Mouse (Mus musculus) stomach, embryonic 16.5 days (tissue): ENCODE measurements around the gene Tjp2. TPM values are rescaled to one million over a fixed set of nuclear protein-coding genes. Genes with fewer than 3 reads are reported as not detected.

Experiments used
- ATAC-seq: fragments of 200-750 bp; cut with Nextera tagmentation; 2 replicates; pipeline ENCODE4 v1.8.0; 2017; ENCODE audit warnings: moderate number of reproducible peaks, moderate TSS enrichment; ENCODE audit not compliant: insufficient read depth, low FRiP score
- H3K27ac ChIP-seq: fragments of 300-500 bp; sonication (generic); 2 replicates; pipeline ENCODE4 v1.5.1; 2014; ENCODE audit warnings: low read length
- H3K27me3 ChIP-seq: fragments of 300-500 bp; sonication (generic); 2 replicates; pipeline ENCODE4 v1.6.1; 2014; ENCODE audit warnings: low read length, control low read depth, mixed read lengths; ENCODE audit not compliant: control insufficient read depth, insufficient read depth
- H3K36me3 ChIP-seq: fragments of 300-500 bp; sonication (generic); 2 replicates; pipeline ENCODE4 v1.6.1; 2014; ENCODE audit warnings: low read length; ENCODE audit not compliant: control insufficient read depth, insufficient read depth
- H3K4me1 ChIP-seq: fragments of 300-500 bp; sonication (generic); 2 replicates; pipeline ENCODE4 v1.6.1; 2014; ENCODE audit warnings: low read length, control low read depth, mixed read lengths; ENCODE audit not compliant: control insufficient read depth, insufficient read depth
- H3K4me2 ChIP-seq: fragments of 300-500 bp; sonication (generic); 2 replicates; pipeline ENCODE4 v1.6.1; 2014; ENCODE audit warnings: low read depth, low read length, mixed read lengths
- H3K4me3 ChIP-seq: fragments of 300-500 bp; sonication (generic); replicated peaks from 2 replicates; pipeline ENCODE4 v1.5.1; 2014; ENCODE audit warnings: mild to moderate bottlenecking, low read length
- H3K9ac ChIP-seq: fragments of 300-500 bp; sonication (generic); 2 replicates; pipeline ENCODE4 v1.6.1; 2014; ENCODE audit warnings: low read length
- H3K9me3 ChIP-seq: fragments of 300-500 bp; sonication (generic); replicated peaks from 2 replicates; pipeline ENCODE4 v1.6.1; 2016; ENCODE audit warnings: low read length, control low read depth; ENCODE audit not compliant: control insufficient read depth
- WGBS: fragments of 180-500 bp; shearing (Covaris S2); extraction: QIAGEN DNeasy Blood & Tissue Kit; methylation state at CpG from one replicate; pipeline ENCODE4 v1.1.7; 2014; 5-methylcytosine and 5-hydroxymethylcytosine counted together
- polyA plus RNA-seq: library from polyadenylated mRNA; unstranded; fragments of >200 nt; fragmentation: Nextera tagmentation; extraction: Ambion mirVana; gene quantifications from 2 replicates; pipeline ENCODE4 v1.2.1, GENCODE M21; 2015

Gene Tjp2
- polyA plus RNA-seq, 1 experiment from 2014 or later, result 30.4 TPM

DNA sequence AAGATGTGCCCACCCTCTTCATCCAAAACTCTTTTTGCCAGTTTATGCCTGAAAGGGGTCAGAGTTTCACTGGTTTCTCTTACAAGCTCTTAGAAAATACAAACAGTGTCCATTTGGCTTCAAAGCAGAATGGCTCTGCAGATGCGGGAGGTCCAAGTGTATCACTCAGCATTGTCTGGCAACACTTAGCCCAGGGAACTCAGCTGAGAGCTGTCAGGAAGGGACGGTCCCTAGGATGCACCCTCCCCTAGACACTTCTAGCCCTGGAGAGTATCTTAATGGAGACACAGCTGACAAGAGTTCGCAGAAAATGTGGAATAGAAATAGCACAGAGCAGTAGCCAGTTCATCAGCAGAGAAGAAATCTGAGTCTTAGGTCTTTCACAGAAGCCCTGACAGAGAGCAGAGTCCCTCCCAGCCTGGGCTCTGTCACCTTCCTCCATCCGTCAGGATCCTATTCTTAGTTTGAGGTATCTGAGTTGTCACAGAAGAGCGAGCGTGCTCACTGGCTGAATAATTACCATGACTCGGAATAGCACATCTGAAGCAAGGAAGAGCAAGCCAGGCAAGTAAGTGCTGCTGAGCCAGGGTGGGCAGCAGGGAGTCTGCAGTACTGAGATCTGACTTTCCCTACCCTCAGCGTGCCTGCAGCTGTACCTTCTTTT lies 144.3 kb downstream of the Tjp2 start:
- no peaks in the 10 kb centered on the region for H3K36me3 ChIP-seq
- H3K27ac ChIP-seq, result no peak overlapping the region
- no peak overlapping the region for H3K9ac ChIP-seq
- H3K27me3 ChIP-seq, result no peaks in the 10 kb centered on the region
- ATAC-seq, result peak; percentile 33; the same call in 1 of the 2 replicates
- H3K9me3 ChIP-seq, result no peaks in the 10 kb centered on the region
- no peak overlapping the region for H3K4me2 ChIP-seq
- H3K4me3 ChIP-seq, result no peak overlapping the region
- H3K4me1 ChIP-seq, result no peaks in the 10 kb centered on the region
- WGBS, result 42% methylated on average over 8 of the region's 8 CpGs

DNA sequence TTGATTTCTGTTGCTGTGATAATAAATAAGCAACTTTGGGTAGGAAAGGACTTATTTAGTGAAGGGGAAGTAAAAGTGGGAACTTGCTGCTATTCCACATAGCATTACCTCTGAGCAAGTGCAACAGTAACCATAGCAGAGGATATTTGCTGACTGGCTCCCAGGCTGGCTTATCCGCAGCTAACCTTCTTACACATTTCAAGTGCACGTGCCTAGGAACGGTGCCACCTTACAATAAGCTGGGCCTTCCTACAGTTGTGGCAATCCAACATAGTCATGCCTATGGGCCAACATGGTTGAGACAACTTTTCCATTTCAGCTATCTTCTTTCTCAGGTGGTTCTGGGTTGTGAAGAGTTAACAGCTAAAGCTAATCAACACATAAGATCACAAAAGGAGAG lies 147.2 kb downstream of the Tjp2 start:
- WGBS, result 97% methylated on average over 3 of the region's 3 CpGs
- no peaks in the 10 kb centered on the region for H3K36me3 ChIP-seq
- H3K4me1 ChIP-seq, result no peaks in the 10 kb centered on the region
- no peaks in the 10 kb centered on the region for H3K9me3 ChIP-seq
- no peaks in the 10 kb centered on the region for H3K27me3 ChIP-seq
- H3K4me3 ChIP-seq, result no peak overlapping the region
- H3K4me2 ChIP-seq, result no peak overlapping the region
- no peak overlapping the region for H3K9ac ChIP-seq
- ATAC-seq, result no peak
- no peak overlapping the region for H3K27ac ChIP-seq

DNA sequence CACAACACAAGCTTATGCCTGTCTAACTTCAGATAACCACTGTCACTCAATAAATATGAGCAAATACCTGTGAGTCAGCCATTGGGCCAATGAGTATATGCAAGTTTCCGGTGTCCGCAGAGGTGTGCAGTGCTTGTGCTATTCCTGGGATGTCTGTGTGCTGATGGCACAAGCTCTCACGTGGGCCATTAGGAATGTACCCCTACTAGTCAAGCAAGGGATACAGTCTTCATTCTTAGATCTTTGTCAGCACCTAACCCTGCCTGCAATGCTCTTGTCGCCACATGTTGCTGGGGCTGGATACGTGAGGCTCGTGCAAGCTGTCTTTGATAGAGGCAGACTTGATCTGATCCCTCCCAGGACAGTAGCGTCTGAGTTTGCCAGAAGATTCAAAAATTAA lies 148.3 kb downstream of the Tjp2 start:
- Histone ChIP-seq H3K27me3 (no peaks in the 10 kb centered on the region), H3K9me3 (no peaks in the 10 kb centered on the region), H3K27ac (no peak overlapping the region), H3K36me3 (no peaks in the 10 kb centered on the region), H3K4me1 (no peaks in the 10 kb centered on the region), H3K4me3 (no peak overlapping the region), H3K4me2 (no peak overlapping the region), H3K9ac (no peak overlapping the region)
- 83% methylated on average over 7 of the region's 7 CpGs for WGBS
- ATAC-seq, result no peak

DNA sequence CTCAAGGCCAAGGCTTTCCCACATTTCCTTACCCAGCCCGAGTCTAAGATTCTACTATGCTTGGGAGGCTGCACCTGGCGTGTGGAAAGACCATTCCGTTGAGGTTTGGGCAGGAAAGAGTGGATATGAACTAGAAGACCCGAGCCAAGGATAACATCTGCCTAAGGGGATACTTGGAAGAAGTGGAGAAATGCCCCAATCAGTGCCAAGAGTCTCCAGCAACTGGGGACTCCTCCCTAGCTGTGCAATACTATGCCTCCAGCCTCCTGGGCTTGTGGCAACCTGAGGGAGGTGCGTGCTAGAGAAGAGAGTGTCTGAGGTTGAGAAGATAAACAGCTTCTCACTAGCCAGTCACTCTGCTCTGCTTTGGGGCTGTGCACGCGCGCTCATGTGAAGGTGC lies 148.9 kb downstream of the Tjp2 start:
- Histone ChIP-seq H3K4me1 (no peaks in the 10 kb centered on the region), H3K9ac (no peak overlapping the region), H3K9me3 (no peaks in the 10 kb centered on the region), H3K4me2 (no peak overlapping the region), H3K36me3 (no peaks in the 10 kb centered on the region), H3K27ac (no peak overlapping the region), H3K4me3 (no peak overlapping the region), H3K27me3 (no peaks in the 10 kb centered on the region)
- no peak for ATAC-seq
- WGBS, result 75% methylated on average over 8 of the region's 8 CpGs

DNA sequence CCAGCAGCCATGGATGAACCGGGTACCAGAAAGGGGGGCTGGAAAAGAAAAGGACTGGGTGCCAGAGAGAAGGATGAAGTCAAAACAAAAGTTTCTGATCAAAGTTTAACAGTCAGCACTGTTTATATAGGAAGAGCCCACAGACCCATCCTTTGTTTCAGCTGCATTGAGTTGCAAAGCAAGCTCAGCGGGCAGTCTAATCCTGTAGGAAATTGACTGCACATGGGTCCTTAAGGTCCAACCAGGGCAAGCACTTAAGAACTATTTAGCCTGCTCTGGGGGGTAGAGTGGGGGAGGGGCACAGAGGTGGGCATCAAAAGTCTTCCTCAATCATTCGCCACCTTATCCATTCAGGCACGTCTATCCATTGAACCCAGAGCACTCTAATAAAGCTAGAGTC lies 151.7 kb downstream of the Tjp2 start:
- Histone ChIP-seq H3K27me3 (no peaks in the 10 kb centered on the region), H3K4me3 (no peak overlapping the region), H3K9me3 (no peaks in the 10 kb centered on the region), H3K4me2 (no peak overlapping the region), H3K9ac (no peak overlapping the region), H3K27ac (no peak overlapping the region), H3K4me1 (no peaks in the 10 kb centered on the region), H3K36me3 (no peaks in the 10 kb centered on the region)
- no peak for ATAC-seq
- WGBS, result 72% methylated on average over 4 of the region's 4 CpGs

DNA sequence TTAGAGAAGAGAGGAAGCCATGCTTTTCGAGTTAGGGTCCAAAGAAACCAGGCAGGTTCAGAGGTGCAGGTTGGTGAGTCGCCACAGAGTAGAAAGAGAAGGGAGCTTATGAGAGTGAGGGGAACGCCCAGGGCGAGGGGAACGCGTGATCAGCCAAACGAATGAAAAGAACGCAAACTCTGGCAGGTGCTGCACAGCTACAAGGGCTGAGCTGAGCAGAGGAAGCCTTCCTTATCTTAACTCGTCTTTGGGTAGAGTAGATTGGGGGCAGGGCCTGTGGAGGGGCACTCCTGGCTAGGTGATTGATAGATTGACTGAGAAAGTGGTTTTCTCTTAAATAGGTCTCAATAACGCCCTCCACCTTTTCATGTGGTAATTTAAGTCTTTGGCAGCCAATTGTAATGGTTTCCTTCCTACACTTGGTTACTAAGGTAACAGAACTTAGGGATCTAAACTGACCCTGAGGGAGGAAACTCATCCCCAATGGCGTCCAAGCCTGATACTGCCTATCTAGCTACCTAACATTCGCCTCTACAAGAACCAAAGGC lies 160.4 kb downstream of the Tjp2 start:
- no peak overlapping the region for H3K27ac ChIP-seq

DNA sequence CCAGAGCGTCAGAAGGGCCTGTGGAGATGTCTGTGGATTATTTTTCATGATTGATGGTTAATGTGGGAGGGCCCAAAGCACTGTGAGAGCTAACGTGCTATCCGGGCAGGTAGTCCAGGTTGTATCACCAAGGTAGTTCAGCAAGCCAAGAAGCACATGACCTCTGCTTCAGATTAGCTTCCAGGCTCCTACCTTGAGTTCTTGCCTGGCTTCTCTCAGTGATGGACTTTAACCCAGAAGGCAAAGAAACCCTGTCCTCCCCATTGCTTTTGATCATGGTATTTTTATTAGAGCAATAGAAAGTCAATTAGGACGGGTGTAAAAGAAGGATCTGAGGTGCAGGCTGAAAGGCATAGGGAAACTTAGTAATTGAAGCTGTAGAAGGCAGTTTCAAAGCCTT lies 161.2 kb downstream of the Tjp2 start:
- Histone ChIP-seq H3K4me1 (no peaks in the 10 kb centered on the region), H3K4me3 (no peak overlapping the region), H3K36me3 (no peaks in the 10 kb centered on the region), H3K9me3 (no peaks in the 10 kb centered on the region), H3K4me2 (no peak overlapping the region), H3K9ac (no peak overlapping the region), H3K27ac (no peak overlapping the region), H3K27me3 (no peaks in the 10 kb centered on the region)
- 59% methylated on average over 4 of the region's 4 CpGs for WGBS
- ATAC-seq, result no peak

More for the DNA sequence above, 160.4 kb downstream of the Tjp2 start:
- H3K9ac ChIP-seq, result no peak overlapping the region
- H3K27me3 ChIP-seq, result no peaks in the 10 kb centered on the region
- no peak overlapping the region for H3K4me2 ChIP-seq
- no peaks in the 10 kb centered on the region for H3K9me3 ChIP-seq
- no peaks in the 10 kb centered on the region for H3K4me1 ChIP-seq
- no peak overlapping the region for H3K4me3 ChIP-seq
- ATAC-seq, result no peak
- no peaks in the 10 kb centered on the region for H3K36me3 ChIP-seq
- 50% methylated on average over 12 of the region's 12 CpGs for whole genome bisulfite sequencing

DNA sequence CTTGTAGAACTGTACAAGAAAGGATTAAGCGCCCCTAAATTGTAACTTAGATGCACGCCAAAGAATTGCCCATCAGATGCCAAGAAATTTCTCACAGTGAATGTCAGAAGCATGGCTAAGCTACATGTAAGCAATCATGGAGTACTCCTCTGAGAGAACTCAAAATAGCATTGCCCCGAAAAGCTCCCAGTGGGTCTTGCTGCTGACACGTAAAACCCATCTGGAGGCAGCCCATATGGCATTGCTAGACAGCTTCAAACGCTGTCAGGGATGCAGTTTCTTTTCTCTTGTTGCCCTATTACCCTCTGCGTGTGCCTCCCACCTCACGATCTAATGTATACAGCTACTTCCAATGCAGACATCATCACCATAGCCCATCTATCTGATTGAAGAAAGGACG lies 166.0 kb downstream of the Tjp2 start:
- Histone ChIP-seq H3K4me1 (0 out of 2 replicates have a peak, but pooled peaks cover 4% of the 10 kb centered on the region), H3K27me3 (no peaks in the 10 kb centered on the region), H3K9ac (no peak overlapping the region), H3K4me3 (no peak overlapping the region), H3K36me3 (no peaks in the 10 kb centered on the region), H3K4me2 (no peak overlapping the region), H3K9me3 (no peaks in the 10 kb centered on the region), H3K27ac (no peak overlapping the region)
- no peak for ATAC-seq
- 64% methylated on average over 8 of the region's 8 CpGs for WGBS

DNA sequence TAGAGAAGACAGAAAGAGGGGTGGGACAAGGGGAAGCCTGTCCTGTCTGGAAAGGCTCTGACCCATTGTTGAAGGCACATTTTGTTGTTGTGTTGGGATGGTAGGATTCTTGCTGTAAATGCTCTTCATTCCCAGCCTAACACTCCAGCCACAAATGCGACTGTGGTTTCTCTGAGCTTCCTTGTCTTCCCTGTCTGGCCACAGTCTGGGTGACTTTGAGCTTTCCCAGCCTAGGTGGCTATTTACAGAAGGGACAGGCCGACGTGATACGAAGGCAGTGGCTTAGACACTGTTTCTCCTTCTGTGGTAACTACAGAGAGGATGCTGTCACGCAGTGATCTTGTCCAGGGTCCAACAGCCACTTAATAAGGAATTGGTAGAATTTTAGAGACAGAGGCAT lies 166.8 kb downstream of the Tjp2 start:
- H3K4me2 ChIP-seq, result no peak overlapping the region
- H3K9me3 ChIP-seq, result no peaks in the 10 kb centered on the region
- H3K4me1 ChIP-seq, result 0 out of 2 replicates have a peak, but pooled peaks cover 4% of the 10 kb centered on the region
- ATAC-seq, result no peak
- H3K27me3 ChIP-seq, result no peaks in the 10 kb centered on the region
- no peak overlapping the region for H3K9ac ChIP-seq
- H3K27ac ChIP-seq, result no peak overlapping the region
- no peaks in the 10 kb centered on the region for H3K36me3 ChIP-seq
- 49% methylated on average over 5 of the region's 5 CpGs for WGBS
- no peak overlapping the region for H3K4me3 ChIP-seq
